Mouse (Mus musculus) lung, embryonic 16.5 days (tissue): ENCODE measurements at regions not wholly inside any gene's neighbourhood (a gene's known extent, or its start where the extent isn't known, plus 50 kb on each side); places are given as distances from the start of the nearest gene placed in this dataset.

Experiments used
- ATAC-seq: fragments of 200-750 bp; cut with Nextera tagmentation; 2 replicates; pipeline ENCODE4 v1.8.0; 2017; ENCODE audit warnings: low read depth, mild to moderate bottlenecking, moderate library complexity
- H3K27ac ChIP-seq: fragments of 300-500 bp; sonication (generic); 2 replicates; pipeline ENCODE4 v1.5.1; 2014; ENCODE audit warnings: mild to moderate bottlenecking, control low read depth, low read length
- H3K27me3 ChIP-seq: fragments of 300-500 bp; sonication (generic); 2 replicates; pipeline ENCODE4 v1.6.1; 2014; ENCODE audit warnings: low read depth, low read length, mixed read lengths; ENCODE audit not compliant: control insufficient read depth, insufficient read depth
- H3K36me3 ChIP-seq: fragments of 300-500 bp; sonication (generic); 2 replicates; pipeline ENCODE4 v1.6.1; 2014; ENCODE audit warnings: low read length; ENCODE audit not compliant: control insufficient read depth, insufficient read depth
- H3K4me1 ChIP-seq: fragments of 300-500 bp; sonication (generic); replicated peaks from 2 replicates; pipeline ENCODE4 v1.6.1; 2014; ENCODE audit warnings: low read length, mixed read lengths; ENCODE audit not compliant: control insufficient read depth, insufficient read depth
- H3K4me2 ChIP-seq: fragments of 300-500 bp; sonication (generic); 2 replicates; pipeline ENCODE4 v1.6.1; 2014; ENCODE audit warnings: low read depth, low read length, control low read depth
- H3K4me3 ChIP-seq: fragments of 300-500 bp; sonication (generic); 2 replicates; pipeline ENCODE4 v1.5.1; 2014; ENCODE audit warnings: mild to moderate bottlenecking, low read length, control low read depth
- H3K9ac ChIP-seq: fragments of 300-500 bp; sonication (generic); 2 replicates; pipeline ENCODE4 v1.6.1; 2014; ENCODE audit warnings: low read length, control low read depth
- H3K9me3 ChIP-seq: fragments of 300-500 bp; sonication (generic); 2 replicates; pipeline ENCODE4 v1.6.1; 2016; ENCODE audit warnings: low read length; ENCODE audit not compliant: control insufficient read depth
- WGBS: fragments of 180-500 bp; shearing (Covaris S2); extraction: QIAGEN DNeasy Blood & Tissue Kit; methylation state at CpG from one replicate; pipeline ENCODE4 v1.1.7; 2014; 5-methylcytosine and 5-hydroxymethylcytosine counted together

- Histone ChIP-seq H3K4me2 (no peak overlapping the region), H3K27me3 (no peaks in the 10 kb centered on the region), H3K27ac (no peak overlapping the region), H3K36me3 (no peaks in the 10 kb centered on the region), H3K9ac (no peak overlapping the region), H3K4me3 (no peak overlapping the region), H3K4me1 (no peaks in the 10 kb centered on the region), H3K9me3 (peaks cover 4% of the 10 kb centered on the region)
- ATAC-seq = no peak
These were observed 218.5 kb upstream of the Mpdz start for GRCm38 (mm10) chr4:81661096-81661495.

GRCm38 (mm10) chr4:81628496-81628828 is 185.8 kb upstream of the Mpdz start:
- 70% methylated on average over 3 of the region's 3 CpGs for WGBS
- H3K4me2 ChIP-seq = no peak overlapping the region

GRCm38 (mm10) chr4:81627714-81628495 is 185.3 kb upstream of the Mpdz start:
- WGBS = 75% methylated on average over 12 of the region's 12 CpGs
- ATAC-seq = no peak

More at GRCm38 (mm10) chr4:81628496-81628828, 185.8 kb upstream of the Mpdz start:
- H3K9ac ChIP-seq = no peak overlapping the region
- H3K27me3 ChIP-seq = no peaks in the 10 kb centered on the region
- H3K4me1 ChIP-seq = 0 out of 2 replicates have a peak, but pooled peaks cover 5% of the 10 kb centered on the region
- no peaks in the 10 kb centered on the region for H3K36me3 ChIP-seq
- no peak overlapping the region for H3K27ac ChIP-seq
- no peak overlapping the region for H3K4me3 ChIP-seq
- no peaks in the 10 kb centered on the region for H3K9me3 ChIP-seq
- no peak for ATAC-seq

GRCm38 (mm10) chr4:81625348-81625934 is 182.8 kb upstream of the Mpdz start:
- Histone ChIP-seq H3K9me3 (no peaks in the 10 kb centered on the region), H3K9ac (no peak overlapping the region), H3K27me3 (no peaks in the 10 kb centered on the region), H3K27ac (no peak overlapping the region), H3K36me3 (no peaks in the 10 kb centered on the region), H3K4me2 (no peak overlapping the region), H3K4me3 (no peak overlapping the region), H3K4me1 (peaks cover 8% of the 10 kb centered on the region; the same call in 1 of the 2 replicates)
- ATAC-seq = no peak
- 53% methylated on average over 10 of the region's 10 CpGs for WGBS

More at GRCm38 (mm10) chr4:81627714-81628495, 185.3 kb upstream of the Mpdz start:
- H3K27ac ChIP-seq = no peak overlapping the region
- H3K9ac ChIP-seq = no peak overlapping the region
- H3K4me1 ChIP-seq = 0 out of 2 replicates have a peak, but pooled peaks cover 5% of the 10 kb centered on the region
- no peak overlapping the region for H3K4me2 ChIP-seq
- no peaks in the 10 kb centered on the region for H3K27me3 ChIP-seq
- no peaks in the 10 kb centered on the region for H3K9me3 ChIP-seq
- no peaks in the 10 kb centered on the region for H3K36me3 ChIP-seq
- H3K4me3 ChIP-seq = no peak overlapping the region

GRCm38 (mm10) chr4:81624111-81624510 is 181.5 kb upstream of the Mpdz start:
- no peak overlapping the region for H3K4me2 ChIP-seq
- no peak overlapping the region for H3K27ac ChIP-seq
- H3K4me3 ChIP-seq = no peak overlapping the region
- ATAC-seq = no peak
- 91% methylated on average over 4 of the region's 4 CpGs for WGBS
- no peak overlapping the region for H3K9ac ChIP-seq
- no peaks in the 10 kb centered on the region for H3K9me3 ChIP-seq
- no peaks in the 10 kb centered on the region for H3K27me3 ChIP-seq
- no peaks in the 10 kb centered on the region for H3K36me3 ChIP-seq
- peaks cover 8% of the 10 kb centered on the region; the same call in 1 of the 2 replicates for H3K4me1 ChIP-seq

GRCm38 (mm10) chr4:81621391-81622137 is 178.9 kb upstream of the Mpdz start:
- no peaks in the 10 kb centered on the region for H3K27me3 ChIP-seq
- ATAC-seq = peak; percentile 93

GRCm38 (mm10) chr4:81617191-81617590 is 174.6 kb upstream of the Mpdz start:
- WGBS = 62% methylated on average over 5 of the region's 5 CpGs
- Histone ChIP-seq H3K4me3 (no peak overlapping the region), H3K36me3 (no peaks in the 10 kb centered on the region), H3K27ac (no peak overlapping the region), H3K9ac (no peak overlapping the region), H3K4me1 (peaks cover 3% of the 10 kb centered on the region; the same call in 1 of the 2 replicates), H3K4me2 (no peak overlapping the region), H3K9me3 (no peaks in the 10 kb centered on the region), H3K27me3 (no peaks in the 10 kb centered on the region)
- no peak for ATAC-seq

More at GRCm38 (mm10) chr4:81621391-81622137, 178.9 kb upstream of the Mpdz start:
- H3K27ac ChIP-seq = no peak overlapping the region
- no peaks in the 10 kb centered on the region for H3K36me3 ChIP-seq
- H3K4me1 ChIP-seq = peaks cover 8% of the 10 kb centered on the region; the same call in 1 of the 2 replicates
- H3K9ac ChIP-seq = no peak overlapping the region
- WGBS = 55% methylated on average over 8 of the region's 8 CpGs
- no peak overlapping the region for H3K4me2 ChIP-seq
- no peaks in the 10 kb centered on the region for H3K9me3 ChIP-seq
- H3K4me3 ChIP-seq = no peak overlapping the region

- WGBS = 59% methylated on average over 2 of the region's 2 CpGs
- ATAC-seq = no peak
- Histone ChIP-seq H3K4me2 (no peak overlapping the region), H3K27ac (no peak overlapping the region), H3K4me1 (no peaks in the 10 kb centered on the region), H3K9ac (no peak overlapping the region), H3K27me3 (no peaks in the 10 kb centered on the region), H3K36me3 (no peaks in the 10 kb centered on the region), H3K9me3 (no peaks in the 10 kb centered on the region), H3K4me3 (no peak overlapping the region)
These were observed 168.6 kb upstream of the Mpdz start for GRCm38 (mm10) chr4:81611191-81611590.

- H3K27ac ChIP-seq = no peak overlapping the region
- H3K36me3 ChIP-seq = no peaks in the 10 kb centered on the region
- no peaks in the 10 kb centered on the region for H3K9me3 ChIP-seq
- H3K4me3 ChIP-seq = no peak overlapping the region
- H3K4me2 ChIP-seq = no peak overlapping the region
- no peaks in the 10 kb centered on the region for H3K27me3 ChIP-seq
- ATAC-seq = peak; percentile 59; the same call in 1 of the 2 replicates
- WGBS = 65% methylated on average over 5 of the region's 5 CpGs
- peaks cover 2% of the 10 kb centered on the region; the same call in 1 of the 2 replicates for H3K4me1 ChIP-seq
- no peak overlapping the region for H3K9ac ChIP-seq
These were observed 157.8 kb upstream of the Mpdz start for GRCm38 (mm10) chr4:81600396-81600795.
